Mouse (Mus musculus) heart, embryonic 16.5 days (tissue): ENCODE data around the gene Stac. TPM values are rescaled to one million over a fixed set of nuclear protein-coding genes. Genes with fewer than 3 reads are reported as not detected.
A peak's percentile ranks its signal among the peaks of the same experiment; 100 is the strongest.

Source experiments
- ATAC-seq: fragments of 200-750 bp; cut with Nextera tagmentation; replicated peaks from 2 replicates; pipeline ENCODE4 v1.8.0; 2017; ENCODE audit warnings: moderate number of reproducible peaks; ENCODE audit not compliant: insufficient read depth, low FRiP score; ENCODE audit errors: extremely low read depth
- H3K27ac ChIP-seq: fragments of 300-500 bp; sonication (generic); 2 replicates; pipeline ENCODE4 v1.5.1; 2014; ENCODE audit warnings: mild to moderate bottlenecking, low read length, control low read depth, moderate library complexity
- H3K27me3 ChIP-seq: fragments of 300-500 bp; sonication (generic); 2 replicates; pipeline ENCODE4 v1.6.1; 2014; ENCODE audit warnings: low read length, mixed read lengths; ENCODE audit not compliant: control insufficient read depth, insufficient read depth
- H3K36me3 ChIP-seq: fragments of 300-500 bp; sonication (generic); 2 replicates; pipeline ENCODE4 v1.6.1; 2014; ENCODE audit not compliant: control insufficient read depth, insufficient read depth
- H3K4me1 ChIP-seq: fragments of 300-500 bp; sonication (generic); 2 replicates; pipeline ENCODE4 v1.6.1; 2014; ENCODE audit warnings: low read length, mixed read lengths; ENCODE audit not compliant: control insufficient read depth, insufficient read depth
- H3K4me2 ChIP-seq: fragments of 300-500 bp; sonication (generic); 2 replicates; pipeline ENCODE4 v1.6.1; 2014; ENCODE audit warnings: low read depth, mild to moderate bottlenecking, control low read depth, low read length
- H3K4me3 ChIP-seq: fragments of 300-500 bp; sonication (generic); 2 replicates; pipeline ENCODE4 v1.5.1; 2014; ENCODE audit warnings: mild to moderate bottlenecking, control low read depth, low read length
- H3K9ac ChIP-seq: fragments of 300-500 bp; sonication (generic); 2 replicates; pipeline ENCODE4 v1.6.1; 2014; ENCODE audit warnings: low read length, control low read depth
- H3K9me3 ChIP-seq: fragments of 300-500 bp; sonication (generic); replicated peaks from 2 replicates; pipeline ENCODE4 v1.6.1; 2016; ENCODE audit warnings: low read length; ENCODE audit not compliant: control insufficient read depth
- WGBS: fragments of 180-500 bp; shearing (Covaris S2); extraction: QIAGEN DNeasy Blood & Tissue Kit; methylation state at CpG from one replicate; pipeline ENCODE4 v1.1.7; 2014; 5-methylcytosine and 5-hydroxymethylcytosine counted together
- polyA plus RNA-seq: library from polyadenylated mRNA; unstranded; fragments of >200 nt; fragmentation: Nextera tagmentation; extraction: Ambion mirVana; gene quantifications from 2 replicates; pipeline ENCODE4 v1.2.1, GENCODE M21; 2015

The Stac gene
- polyA plus RNA-seq, 1 experiment from 2014 or later: 0.85 TPM

- 48% methylated on average over 2 of the region's 2 CpGs for WGBS
- H3K9ac ChIP-seq: no peak overlapping the region
- H3K4me2 ChIP-seq: no peak overlapping the region
- no peaks in the 10 kb centered on the region for H3K9me3 ChIP-seq
- no peaks in the 10 kb centered on the region for H3K27me3 ChIP-seq
- H3K27ac ChIP-seq: no peak overlapping the region
- H3K4me1 ChIP-seq: no peaks in the 10 kb centered on the region
- ATAC-seq: no peak
- no peak overlapping the region for H3K4me3 ChIP-seq
- no peaks in the 10 kb centered on the region for H3K36me3 ChIP-seq
Observed at GRCm38 (mm10) chr9:111700101-111700500, 10.0 kb upstream of the Stac start.

GRCm38 (mm10) chr9:111690484-111690855, 322 bp upstream of the Stac start:
- H3K27ac ChIP-seq: no peak overlapping the region
- H3K4me1 ChIP-seq: no peaks in the 10 kb centered on the region
- peaks cover 24% of the 10 kb centered on the region for H3K27me3 ChIP-seq
- ATAC-seq: no peak
- peak overlapping the region; percentile 60 for H3K4me3 ChIP-seq
- H3K36me3 ChIP-seq: no peaks in the 10 kb centered on the region
- 17% methylated on average over 6 of the region's 6 CpGs for WGBS
- peak overlapping the region; percentile 57 for H3K9ac ChIP-seq
- H3K4me2 ChIP-seq: peak overlapping the region; percentile 86
- H3K9me3 ChIP-seq: no peaks in the 10 kb centered on the region

GRCm38 (mm10) chr9:111689146-111689545, 1.0 kb downstream of the Stac start:
- Histone ChIP-seq H3K4me1 (no peaks in the 10 kb centered on the region), H3K27ac (no peak overlapping the region), H3K36me3 (no peaks in the 10 kb centered on the region), H3K27me3 (peaks cover 24% of the 10 kb centered on the region), H3K9me3 (no peaks in the 10 kb centered on the region), H3K9ac (no peak overlapping the region), H3K4me2 (0 out of 2 replicates have a peak overlapping the region, but pooled peaks have one; percentile 86), H3K4me3 (no peak overlapping the region)
- no peak for ATAC-seq
- WGBS: 72% methylated on average over 11 of the region's 11 CpGs

GRCm38 (mm10) chr9:111684170-111684569, 6.0 kb downstream of the Stac start:
- Histone ChIP-seq H3K27ac (no peak overlapping the region), H3K9me3 (no peaks in the 10 kb centered on the region), H3K4me3 (no peak overlapping the region), H3K9ac (no peak overlapping the region), H3K36me3 (no peaks in the 10 kb centered on the region), H3K4me1 (no peaks in the 10 kb centered on the region), H3K4me2 (no peak overlapping the region), H3K27me3 (peaks cover 6% of the 10 kb centered on the region)
- ATAC-seq: no peak
- WGBS: 33% methylated on average over 2 of the region's 2 CpGs

- no peak overlapping the region for H3K4me3 ChIP-seq
- H3K27me3 ChIP-seq: no peaks in the 10 kb centered on the region
- no peak for ATAC-seq
- H3K4me1 ChIP-seq: no peaks in the 10 kb centered on the region
- no peak overlapping the region for H3K4me2 ChIP-seq
- H3K36me3 ChIP-seq: no peaks in the 10 kb centered on the region
- H3K27ac ChIP-seq: no peak overlapping the region
- WGBS: 24% methylated on average over 2 of the region's 2 CpGs
- H3K9me3 ChIP-seq: no peaks in the 10 kb centered on the region
- no peak overlapping the region for H3K9ac ChIP-seq
Observed at GRCm38 (mm10) chr9:111679516-111679915, 10.6 kb downstream of the Stac start.

GRCm38 (mm10) chr9:111669816-111670215, 20.3 kb downstream of the Stac start:
- WGBS: 84% methylated on average over 6 of the region's 6 CpGs
- H3K4me1 ChIP-seq: no peaks in the 10 kb centered on the region
- no peak overlapping the region for H3K27ac ChIP-seq
- ATAC-seq: no peak
- H3K4me3 ChIP-seq: no peak overlapping the region
- H3K27me3 ChIP-seq: no peaks in the 10 kb centered on the region; the same call in 1 of the 2 replicates
- H3K4me2 ChIP-seq: no peak overlapping the region
- H3K9me3 ChIP-seq: no peaks in the 10 kb centered on the region
- no peaks in the 10 kb centered on the region for H3K36me3 ChIP-seq
- H3K9ac ChIP-seq: no peak overlapping the region

GRCm38 (mm10) chr9:111655066-111655465, 35.1 kb downstream of the Stac start:
- no peak for ATAC-seq
- Histone ChIP-seq H3K4me3 (no peak overlapping the region), H3K27me3 (no peaks in the 10 kb centered on the region), H3K4me1 (no peaks in the 10 kb centered on the region), H3K9ac (no peak overlapping the region), H3K36me3 (no peaks in the 10 kb centered on the region), H3K4me2 (no peak overlapping the region), H3K27ac (no peak overlapping the region), H3K9me3 (no peaks in the 10 kb centered on the region)
- WGBS: 89% methylated on average over 4 of the region's 4 CpGs

- no peak for ATAC-seq
- Histone ChIP-seq H3K4me1 (no peaks in the 10 kb centered on the region), H3K9ac (no peak overlapping the region), H3K4me2 (no peak overlapping the region), H3K27ac (no peak overlapping the region), H3K9me3 (peaks cover 5% of the 10 kb centered on the region; the same call in 1 of the 2 replicates), H3K36me3 (no peaks in the 10 kb centered on the region), H3K27me3 (no peaks in the 10 kb centered on the region), H3K4me3 (no peak overlapping the region)
- WGBS: 73% methylated on average over 4 of the region's 4 CpGs
Observed at GRCm38 (mm10) chr9:111644228-111644627, 45.9 kb downstream of the Stac start.

- H3K4me2 ChIP-seq: no peak overlapping the region
- H3K4me3 ChIP-seq: no peak overlapping the region
- H3K36me3 ChIP-seq: no peaks in the 10 kb centered on the region
- H3K9ac ChIP-seq: no peak overlapping the region
- no peak for ATAC-seq
- whole genome bisulfite sequencing: 49% methylated on average over 5 of the region's 5 CpGs
- no peak overlapping the region for H3K27ac ChIP-seq
- H3K4me1 ChIP-seq: no peaks in the 10 kb centered on the region
- no peaks in the 10 kb centered on the region for H3K27me3 ChIP-seq
- peaks cover 5% of the 10 kb centered on the region; the same call in 1 of the 2 replicates for H3K9me3 ChIP-seq
Observed at GRCm38 (mm10) chr9:111643369-111643768, 46.8 kb downstream of the Stac start.
